Mouse (Mus musculus) heart, embryonic 11.5 days (tissue): ENCODE results near the gene Hist1h2ao. TPM values are rescaled to one million over a fixed set of nuclear protein-coding genes. Genes with fewer than 3 reads are reported as not detected.
"Not testable (repeated sequence)": the region's sequence is repeated elsewhere in the genome, so short reads cannot be mapped to it uniquely, and the experiment has no call there.

Experiments used
- ATAC-seq: fragments of 200-750 bp; cut with Nextera tagmentation; replicated peaks from 2 replicates; pipeline ENCODE4 v1.8.0; 2017; ENCODE audit warnings: moderate library complexity; ENCODE audit not compliant: insufficient number of reproducible peaks, low FRiP score, low TSS enrichment
- H3K27ac ChIP-seq: fragments of 300-500 bp; sonication (generic); 2 replicates; pipeline ENCODE4 v1.5.1; 2014; ENCODE audit warnings: mild to moderate bottlenecking, low read depth, low read length
- H3K27me3 ChIP-seq: fragments of 300-500 bp; sonication (generic); 2 replicates; pipeline ENCODE4 v1.6.1; 2014; ENCODE audit warnings: mild to moderate bottlenecking, low read length, mixed read lengths; ENCODE audit not compliant: control insufficient read depth, insufficient read depth
- H3K36me3 ChIP-seq: fragments of 300-500 bp; sonication (generic); 2 replicates; pipeline ENCODE4 v1.6.1; 2014; ENCODE audit warnings: mild to moderate bottlenecking, low read length, moderate library complexity, mixed read lengths; ENCODE audit not compliant: control insufficient read depth, insufficient read depth
- H3K4me1 ChIP-seq: fragments of 300-500 bp; sonication (generic); 2 replicates; pipeline ENCODE4 v1.6.1; 2014; ENCODE audit warnings: low read length; ENCODE audit not compliant: control insufficient read depth, insufficient read depth
- H3K4me2 ChIP-seq: fragments of 300-500 bp; sonication (generic); 2 replicates; pipeline ENCODE4 v1.6.1; 2014; ENCODE audit warnings: mild to moderate bottlenecking, moderate library complexity
- H3K4me3 ChIP-seq: fragments of 300-500 bp; sonication (generic); 2 replicates; pipeline ENCODE4 v1.5.1; 2014; ENCODE audit warnings: low read depth, low read length
- H3K9ac ChIP-seq: fragments of 300-500 bp; sonication (generic); 2 replicates; pipeline ENCODE4 v1.6.1; 2014; ENCODE audit warnings: mild to moderate bottlenecking, low read depth, low read length, moderate library complexity
- H3K9me3 ChIP-seq: fragments of 300-500 bp; sonication (generic); replicated peaks from 2 replicates; pipeline ENCODE4 v1.6.1; 2016; ENCODE audit warnings: low read length; ENCODE audit not compliant: control insufficient read depth
- WGBS: fragments of 180-500 bp; shearing (Covaris S2); extraction: QIAGEN DNeasy Blood & Tissue Kit; methylation state at CpG from one replicate; pipeline ENCODE4 v1.1.7; 2014; ENCODE audit not compliant: insufficient replicate concordance; 5-methylcytosine and 5-hydroxymethylcytosine counted together
- polyA plus RNA-seq: library from polyadenylated mRNA; unstranded; fragments of >200 nt; fragmentation: Nextera tagmentation; extraction: Ambion mirVana; gene quantifications from 2 replicates; pipeline ENCODE4 v1.2.1, GENCODE M21; 2014

Gene Hist1h2ao
- polyA plus RNA-seq, 1 experiment from 2014 or later: not detected

DNA sequence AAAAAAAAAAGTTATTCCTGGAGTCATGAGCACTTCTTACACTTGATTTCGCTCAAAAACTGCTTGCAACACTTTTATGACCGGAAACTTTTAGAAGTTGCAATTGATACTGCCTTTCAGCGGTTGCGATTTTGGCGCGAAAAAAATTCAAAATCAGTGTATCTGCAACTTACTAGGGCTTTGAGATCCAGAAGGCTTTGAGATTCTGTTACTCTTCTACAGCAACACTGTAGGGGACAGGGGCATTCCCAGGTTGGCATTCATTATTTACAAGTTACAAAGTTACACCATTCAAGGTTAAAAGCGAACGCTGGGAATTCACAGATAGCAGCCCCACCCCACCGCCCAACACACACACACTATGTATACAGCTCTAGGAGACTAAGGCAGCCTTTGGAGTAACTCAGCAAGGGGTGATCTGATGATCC, 26.5 kb upstream of the Hist1h2ao start:
- Histone ChIP-seq H3K4me3 (peak overlapping the region; percentile 39), H3K4me2 (peak overlapping the region; percentile 75), H3K36me3 (no peaks in the 10 kb centered on the region), H3K27me3 (no peaks in the 10 kb centered on the region), H3K9me3 (no peaks in the 10 kb centered on the region), H3K9ac (peak overlapping the region; percentile 71), H3K27ac (peak overlapping the region; percentile 82), H3K4me1 (peaks cover 13% of the 10 kb centered on the region; the same call in 1 of the 2 replicates)
- WGBS: 3% methylated on average over 9 of the region's 9 CpGs
- no peak for ATAC-seq

DNA sequence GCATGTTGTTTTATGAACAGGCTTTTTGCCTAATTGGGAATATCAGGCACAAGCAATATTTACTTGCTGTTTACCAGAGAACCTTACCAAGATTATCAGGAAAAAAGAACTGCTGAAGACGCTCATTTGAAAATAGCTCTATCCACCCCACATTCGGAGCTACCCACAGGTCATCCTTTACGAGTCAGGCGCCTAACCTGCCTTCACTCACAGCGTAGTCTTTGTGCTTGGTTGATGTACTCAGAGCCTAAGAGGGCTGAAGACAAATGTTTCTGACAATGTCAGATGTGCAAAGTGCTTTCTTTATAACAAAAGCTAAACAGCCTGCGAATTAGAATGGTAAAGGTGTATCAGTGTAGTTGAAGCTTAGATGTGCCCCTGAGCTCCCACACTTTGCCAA, 26.0 kb upstream of the Hist1h2ao start:
- Histone ChIP-seq H3K27ac (peak overlapping the region; percentile 82), H3K36me3 (no peaks in the 10 kb centered on the region), H3K27me3 (no peaks in the 10 kb centered on the region), H3K9me3 (no peaks in the 10 kb centered on the region), H3K4me2 (peak overlapping the region; percentile 75), H3K9ac (peak overlapping the region; percentile 71), H3K4me1 (peaks cover 13% of the 10 kb centered on the region; the same call in 1 of the 2 replicates), H3K4me3 (no peak overlapping the region)
- no peak for ATAC-seq
- 39% methylated on average over 6 of the region's 6 CpGs for WGBS

DNA sequence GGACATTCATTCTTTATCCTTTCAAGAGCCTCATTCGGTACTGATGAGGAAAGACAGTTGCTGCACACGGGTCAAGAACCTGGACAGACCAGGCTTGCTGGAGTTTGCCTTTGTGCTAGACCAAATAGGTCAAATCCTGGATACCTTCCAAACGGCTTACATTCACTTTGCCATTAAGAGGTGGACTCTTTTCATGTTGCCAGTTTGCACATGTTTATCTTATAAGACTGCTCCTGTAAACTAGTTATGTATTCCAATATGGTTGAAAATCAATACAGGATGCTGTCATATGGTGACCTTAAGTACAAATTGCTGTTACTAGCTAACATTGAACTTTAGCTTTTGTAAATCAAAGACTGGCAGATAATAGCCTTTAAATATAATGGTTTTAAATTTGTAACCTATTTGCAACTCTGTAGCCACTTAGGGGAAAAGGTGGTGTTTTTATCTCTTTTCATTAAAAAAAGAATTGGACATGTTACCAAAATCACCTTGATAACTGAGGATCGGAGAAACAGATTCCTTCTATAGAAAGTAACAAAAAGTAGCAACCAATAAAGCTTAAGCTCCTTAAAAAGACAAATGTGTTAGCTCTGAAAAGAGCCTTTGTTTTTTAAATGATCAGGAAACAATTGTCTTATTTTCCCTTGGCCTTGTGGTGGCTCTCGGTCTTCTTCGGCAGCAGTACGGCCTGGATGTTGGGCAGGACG, 23.9 kb upstream of the Hist1h2ao start:
- no peak for ATAC-seq

DNA sequence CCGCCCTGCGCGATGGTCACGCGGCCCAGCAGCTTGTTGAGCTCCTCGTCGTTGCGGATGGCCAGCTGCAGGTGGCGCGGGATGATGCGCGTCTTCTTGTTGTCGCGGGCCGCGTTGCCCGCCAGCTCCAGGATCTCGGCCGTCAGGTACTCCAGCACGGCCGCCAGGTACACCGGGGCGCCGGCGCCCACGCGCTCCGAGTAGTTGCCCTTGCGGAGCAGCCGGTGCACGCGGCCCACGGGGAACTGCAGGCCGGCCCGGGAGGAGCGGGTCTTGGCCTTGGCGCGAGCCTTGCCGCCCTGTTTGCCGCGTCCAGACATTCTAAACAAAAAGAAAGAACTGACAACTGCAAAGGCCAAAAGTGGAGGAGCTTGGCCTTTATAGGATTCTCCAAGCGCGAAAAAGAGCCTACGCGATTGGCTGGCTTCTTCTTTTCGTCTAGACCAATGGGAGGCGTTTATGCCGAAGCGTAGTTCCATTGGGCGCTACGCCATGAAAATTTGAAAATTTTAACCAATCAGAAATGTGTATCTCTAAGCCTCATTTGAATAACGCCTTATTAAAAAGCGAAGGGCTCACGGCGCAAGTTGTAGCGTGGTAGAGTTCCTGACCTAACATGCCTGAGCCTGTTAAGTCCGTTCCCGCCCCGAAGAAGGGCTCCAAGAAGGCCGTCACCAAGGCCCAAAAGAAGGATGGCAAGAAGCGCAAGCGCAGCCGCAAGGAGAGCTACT, 23.2 kb upstream of the Hist1h2ao start, which contains the start of the genes Hist1h2an and Hist1h2bp:
Gene Hist1h2an, minus strand, starts transcription at position 320 of the 731 bp plus-strand sequence.
Gene Hist1h2bp, plus strand, starts transcription at position 563 of the 731 bp plus-strand sequence.
- not testable (repeated sequence) for H3K27me3 ChIP-seq, H3K9me3 ChIP-seq, H3K36me3 ChIP-seq
- under 1% methylated on average over 38 of the region's 63 CpGs for WGBS
- Histone ChIP-seq H3K9ac (peak within 1 kb of the TSS; percentile 69; the same call in 1 of the 2 replicates), H3K4me3 (peak within 1 kb of the TSS; percentile 39), H3K4me2 (peak within 1 kb of the TSS; percentile 61), H3K4me1 (peaks cover 16% of the 10 kb centered on the region), H3K27ac (peak within 1 kb of the TSS; percentile 84)
- peak; percentile 95 for ATAC-seq

More for the DNA sequence above, 23.9 kb upstream of the Hist1h2ao start:
- 9% methylated on average over 8 of the region's 8 CpGs for WGBS
- Histone ChIP-seq H3K9ac (peak overlapping the region; percentile 69; the same call in 1 of the 2 replicates), H3K4me3 (peak overlapping the region; percentile 39), H3K9me3 (no peaks in the 10 kb centered on the region), H3K36me3 (no peaks in the 10 kb centered on the region), H3K4me2 (peak overlapping the region; percentile 61), H3K27me3 (no peaks in the 10 kb centered on the region), H3K4me1 (peaks cover 16% of the 10 kb centered on the region), H3K27ac (peak overlapping the region; percentile 84)

DNA sequence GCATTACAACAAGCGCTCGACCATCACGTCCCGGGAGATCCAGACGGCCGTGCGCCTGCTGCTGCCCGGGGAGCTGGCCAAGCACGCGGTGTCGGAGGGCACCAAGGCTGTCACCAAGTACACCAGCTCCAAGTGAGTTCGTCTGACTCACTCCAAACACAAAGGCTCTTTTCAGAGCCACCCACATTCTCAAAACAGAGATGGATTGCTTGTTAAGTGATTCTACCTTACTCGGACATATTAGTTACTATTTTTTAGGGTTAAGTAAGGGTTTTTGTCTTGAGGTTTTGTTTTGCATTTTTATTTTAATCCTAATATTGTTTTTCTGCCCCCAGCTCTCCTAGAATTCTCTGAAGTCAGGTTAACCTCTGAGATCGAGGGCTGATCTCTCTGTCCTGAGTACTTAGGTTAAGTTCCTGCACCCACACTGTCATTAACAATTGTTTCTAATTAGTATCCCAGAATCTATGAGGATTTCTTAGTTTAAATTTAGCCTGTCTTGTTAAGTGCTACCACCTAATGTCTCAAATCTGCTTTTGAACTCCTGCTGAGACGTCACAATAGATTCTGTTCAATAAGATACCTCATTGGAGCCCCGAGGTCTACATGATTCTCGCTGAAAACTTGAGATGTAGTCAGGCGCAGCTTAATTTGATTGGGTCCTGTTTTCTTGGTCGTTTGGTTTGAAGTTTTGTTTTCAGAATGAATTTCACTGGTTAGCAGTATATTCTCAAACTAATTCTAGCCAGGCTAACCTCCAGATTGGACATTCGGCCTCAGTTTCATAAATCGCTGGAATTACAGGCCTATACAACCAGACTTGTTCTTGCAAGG, 22.3 kb upstream of the Hist1h2ao start:
- Histone ChIP-seq H3K9ac (peak overlapping the region; percentile 54; the same call in 1 of the 2 replicates), H3K4me3 (peak overlapping the region; percentile 27), H3K9me3 (no peaks in the 10 kb centered on the region), H3K27ac (peak overlapping the region; percentile 79), H3K4me1 (peaks cover 12% of the 10 kb centered on the region), H3K4me2 (peak overlapping the region; percentile 60), H3K27me3 (no peaks in the 10 kb centered on the region), H3K36me3 (no peaks in the 10 kb centered on the region)
- 29% methylated on average over 13 of the region's 21 CpGs for WGBS
- ATAC-seq: 0 out of 2 replicates have a peak, but pooled peaks have one; percentile 1

DNA sequence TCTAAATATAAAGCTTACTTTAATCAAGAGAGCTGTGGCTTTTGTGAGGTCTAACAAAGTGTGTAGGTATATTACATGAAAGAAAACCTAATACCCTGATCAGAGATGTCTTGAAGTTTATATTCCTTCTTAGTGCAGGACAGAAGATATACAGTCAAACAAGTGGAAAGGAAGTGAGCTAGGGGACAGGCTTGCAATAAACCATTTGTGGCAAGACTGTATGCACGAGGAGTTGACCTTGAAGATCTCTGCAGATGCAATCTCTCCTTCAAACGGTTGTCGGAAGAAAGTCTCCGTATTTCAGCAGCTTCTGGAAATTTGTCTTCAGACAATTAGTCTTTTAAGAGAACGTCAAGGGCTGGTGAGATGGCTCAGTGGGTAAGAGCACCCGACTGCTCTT, 20.3 kb upstream of the Hist1h2ao start:
- no peak for ATAC-seq
- Histone ChIP-seq H3K4me3 (no peak overlapping the region), H3K4me2 (no peak overlapping the region), H3K9me3 (no peaks in the 10 kb centered on the region), H3K4me1 (peaks cover 5% of the 10 kb centered on the region; the same call in 1 of the 2 replicates), H3K36me3 (no peaks in the 10 kb centered on the region), H3K9ac (no peak overlapping the region), H3K27ac (no peak overlapping the region), H3K27me3 (no peaks in the 10 kb centered on the region)
- WGBS: 56% methylated on average over 6 of the region's 6 CpGs

DNA sequence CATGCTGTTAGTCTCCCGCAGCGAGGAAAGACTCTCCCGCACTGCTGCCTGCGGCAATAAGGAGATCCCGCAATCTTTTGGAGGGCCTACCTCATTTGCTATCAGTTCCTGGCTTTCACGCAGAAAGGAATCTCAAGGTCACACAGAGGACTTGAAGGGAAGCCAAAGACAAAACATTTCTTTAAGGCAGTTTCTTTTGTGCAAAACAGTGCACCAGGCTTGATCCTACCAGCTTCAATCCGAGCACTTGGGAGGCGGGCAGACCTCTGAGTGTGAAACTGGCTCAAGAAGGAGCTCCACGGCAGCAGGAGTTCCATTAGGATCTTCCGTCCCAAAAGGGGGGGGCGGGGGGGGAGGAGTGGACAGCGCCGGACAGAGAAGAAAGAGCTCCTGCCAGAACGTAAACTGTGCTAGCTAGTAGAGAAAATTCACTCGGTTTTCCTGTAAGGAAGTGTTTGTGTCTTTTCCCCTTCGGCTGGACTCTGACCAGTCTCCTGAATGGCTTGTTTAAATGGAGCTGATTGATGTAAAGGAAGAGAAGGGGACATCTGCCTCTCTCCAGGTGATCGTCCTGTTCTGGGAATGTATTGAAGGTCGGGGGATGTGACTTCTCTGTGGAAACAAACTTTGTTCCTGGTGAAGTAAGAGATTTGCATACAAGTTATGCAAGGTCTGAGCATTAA, 19.5 kb upstream of the Hist1h2ao start:
- H3K4me3 ChIP-seq: peak overlapping the region; percentile 33
- H3K9me3 ChIP-seq: no peaks in the 10 kb centered on the region
- peak overlapping the region; percentile 69 for H3K9ac ChIP-seq
- no peaks in the 10 kb centered on the region for H3K36me3 ChIP-seq
- peak overlapping the region; percentile 68 for H3K4me2 ChIP-seq
- no peaks in the 10 kb centered on the region for H3K27me3 ChIP-seq
- no peak for ATAC-seq
- H3K27ac ChIP-seq: 0 out of 2 replicates have a peak overlapping the region, but pooled peaks have one; percentile 35
- 6% methylated on average over 18 of the region's 18 CpGs for WGBS
- H3K4me1 ChIP-seq: peaks cover 5% of the 10 kb centered on the region; the same call in 1 of the 2 replicates
